Mouse (Mus musculus): ENCODE measurements at regions not wholly inside any gene's neighbourhood (a gene's known extent, or its start where the extent isn't known, plus 50 kb on each side); places are given as distances from the start of the nearest gene placed in this dataset.

- Histone ChIP-seq H3K27me3 (ENCODE audit: control insufficient read depth, insufficient read depth, low read length) (no peaks in the 10 kb centered on the region), H3K27ac (ENCODE audit: low read length) (no peak overlapping the region), H3K36me3 (ENCODE audit: control insufficient read depth, insufficient read depth, low read length) (no peaks in the 10 kb centered on the region), H3K9me3 (ENCODE audit: control insufficient read depth, low read depth, low read length) (no peaks in the 10 kb centered on the region), H3K4me2 (replicated peaks; ENCODE audit: low read depth, low read length) (no peak overlapping the region), H3K4me1 (ENCODE audit: control insufficient read depth, insufficient read depth, low read length) (no peaks in the 10 kb centered on the region), H3K4me3 (ENCODE audit: low read depth, low read length) (no peak overlapping the region), H3K9ac (replicated peaks; ENCODE audit: low read depth, low read length) (no peak overlapping the region)
- ATAC-seq (ENCODE audit: insufficient number of reproducible peaks, insufficient read depth, low FRiP score, low read depth): no peak
- WGBS: 93% methylated on average over 4 of the region's 4 CpGs
Measured at GRCm38 (mm10) chr10:7264721-7265120, 52.7 kb upstream of the Cnksr3 start.
